Mouse (Mus musculus) heart, adult 18-20 months (tissue): ENCODE measurements at regions not wholly inside any gene's neighbourhood (a gene's known extent, or its start where the extent isn't known, plus 50 kb on each side); places are given as distances from the start of the nearest gene placed in this dataset.

ENCODE experiments used
- DNase-seq, 2 experiments: peaks; one replicate each; pipeline ENCODE4 v3.0.0; 2021 to 2022; ENCODE audit warnings: mixed read lengths in 1 of 2

GRCm38 (mm10) chr3:57228400-57228799 lies 73.4 kb downstream of the Tm4sf1 start:
- DNase-seq: no peak

- no peak for DNase-seq
These were observed 78.0 kb downstream of the Tm4sf1 start for GRCm38 (mm10) chr3:57223773-57224172.

- DNase-seq: peak in 1 of 2 experiments; percentile 5
These were observed 79.4 kb downstream of the Tm4sf1 start for GRCm38 (mm10) chr3:57222318-57222914.

GRCm38 (mm10) chr3:57218431-57218830 lies 83.4 kb downstream of the Tm4sf1 start:
- DNase-seq: no peak

- peak; percentile 10 to 56 for DNase-seq
These were observed 97.6 kb downstream of the Tm4sf1 start for GRCm38 (mm10) chr3:57204066-57204723.

- no peak for DNase-seq
These were observed 98.4 kb downstream of the Tm4sf1 start for GRCm38 (mm10) chr3:57203418-57203817.

DNA sequence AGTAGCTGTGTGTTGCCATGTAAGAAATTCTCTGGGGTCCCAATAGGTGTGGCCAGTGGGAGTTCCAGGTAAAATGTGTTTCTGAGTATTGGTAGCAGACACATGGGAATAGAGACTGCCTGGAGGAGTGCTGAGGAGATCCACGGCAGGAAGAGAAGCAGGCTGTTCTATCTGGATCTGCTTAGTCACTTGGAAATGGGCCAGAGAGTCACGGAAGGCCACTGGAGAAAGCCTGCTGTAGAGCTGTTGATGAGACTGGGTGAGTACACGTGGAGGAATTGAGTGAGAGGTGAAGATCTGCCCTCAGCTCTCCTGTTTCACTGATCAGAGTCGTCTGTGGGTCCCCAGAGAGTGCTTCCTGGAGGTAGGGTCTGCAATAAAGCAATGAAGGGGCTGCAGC lies 120.2 kb downstream of the Tm4sf1 start:
- DNase-seq: peak; percentile 11 to 17

GRCm38 (mm10) chr3:57153177-57153948 lies 148.4 kb downstream of the Tm4sf1 start:
- DNase-seq: no peak

DNA sequence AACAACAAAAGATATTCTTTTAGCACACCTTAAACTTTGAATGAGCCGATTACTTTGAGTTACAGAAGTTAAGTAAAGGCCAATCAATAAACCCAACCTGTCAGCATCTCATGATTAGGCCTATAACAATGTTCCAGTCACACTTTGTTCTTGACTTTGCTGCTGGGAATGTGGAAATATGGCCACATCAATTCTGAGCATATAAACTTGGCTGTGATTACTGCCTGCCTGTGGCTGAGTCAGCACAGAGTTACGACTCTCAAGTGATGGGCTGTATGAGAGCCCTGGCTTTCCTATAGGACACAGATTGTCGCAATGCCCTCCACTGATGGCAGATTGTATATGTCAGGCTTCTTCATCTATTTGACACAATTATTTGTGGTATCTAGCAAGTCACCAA lies 152.6 kb downstream of the Tm4sf1 start:
- no peak for DNase-seq

GRCm38 (mm10) chr3:57136847-57137246 lies 164.9 kb downstream of the Tm4sf1 start:
- peak; percentile 6 to 9 for DNase-seq

GRCm38 (mm10) chr3:57128606-57129005 lies 173.2 kb downstream of the Tm4sf1 start:
- DNase-seq: no peak

- no peak for DNase-seq
These were observed 175.8 kb downstream of the Tm4sf1 start for GRCm38 (mm10) chr3:57125792-57126485.

GRCm38 (mm10) chr3:57118016-57118415 lies 183.8 kb downstream of the Tm4sf1 start:
- DNase-seq: no peak

GRCm38 (mm10) chr3:57102254-57102653 lies 199.5 kb downstream of the Tm4sf1 start:
- no peak for DNase-seq

DNA sequence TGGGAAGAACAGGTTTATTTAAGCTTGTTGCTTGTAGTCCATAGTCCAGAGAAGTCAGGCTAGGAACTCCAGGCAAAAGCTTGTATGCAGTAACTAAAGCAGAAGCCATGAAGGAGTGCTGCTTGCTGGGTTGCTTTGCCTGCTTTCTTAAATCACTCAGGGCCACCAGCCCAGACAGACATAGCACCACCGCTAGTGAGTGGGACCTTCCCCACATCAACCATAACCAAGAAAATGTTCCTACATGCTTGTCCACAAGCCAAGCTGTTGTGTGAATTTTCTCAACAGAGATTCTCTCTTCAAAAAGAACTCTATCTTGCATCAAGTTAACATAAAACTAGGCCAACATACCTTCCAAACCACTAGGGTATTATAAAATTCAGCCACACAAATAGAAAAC lies 201.3 kb downstream of the Tm4sf1 start:
- no peak for DNase-seq

- DNase-seq: no peak
These were observed 206.9 kb downstream of the Tm4sf1 start for GRCm38 (mm10) chr3:57094936-57095335.

GRCm38 (mm10) chr3:57093201-57093940 lies 208.4 kb downstream of the Tm4sf1 start:
- no peak for DNase-seq

DNA sequence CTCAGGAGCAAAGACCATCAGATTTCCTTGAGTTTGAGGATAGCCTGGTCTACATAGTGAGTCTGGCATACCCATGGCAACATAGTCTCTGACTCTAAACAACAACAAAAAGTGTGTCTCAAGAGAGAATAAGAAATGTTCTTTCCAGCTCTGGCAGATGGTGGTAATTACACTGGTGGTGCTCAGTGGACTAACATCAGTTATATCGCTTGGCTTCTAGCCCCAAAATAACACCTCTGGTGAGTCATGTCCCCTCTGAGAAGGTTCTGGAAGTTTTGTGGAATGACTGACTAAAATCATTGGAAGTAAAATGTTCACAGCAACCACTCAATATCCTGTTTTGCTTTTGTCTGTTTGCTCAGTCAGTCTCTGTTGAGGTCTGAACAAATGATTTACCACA lies 227.3 kb downstream of the Tm4sf1 start:
- no peak for DNase-seq

DNA sequence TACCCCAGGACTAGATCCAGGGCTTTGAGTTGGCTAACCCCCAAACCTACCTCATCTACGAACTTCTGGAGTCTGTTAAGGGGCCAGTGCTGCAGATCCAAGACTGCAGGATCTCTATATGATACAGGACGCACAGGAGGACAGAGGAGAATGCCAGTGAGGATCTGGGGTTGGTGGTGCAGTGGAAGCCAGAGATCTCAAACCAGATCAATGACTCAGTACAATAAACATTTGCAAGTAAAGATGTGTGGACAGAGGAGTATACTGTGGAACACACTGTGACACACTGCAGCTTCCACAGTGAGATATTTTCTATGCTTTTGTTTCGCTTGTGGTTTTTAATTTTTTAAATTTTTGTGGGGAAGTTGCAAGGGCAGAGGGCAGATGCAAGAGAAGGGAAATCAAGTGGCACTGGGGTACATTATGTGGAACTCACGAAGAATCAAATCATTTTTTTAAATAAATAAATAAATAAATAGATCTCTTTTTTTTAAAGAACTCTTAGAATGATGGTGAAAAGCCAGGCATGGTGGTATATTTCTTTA lies 227.8 kb downstream of the Tm4sf1 start:
- no peak for DNase-seq

DNA sequence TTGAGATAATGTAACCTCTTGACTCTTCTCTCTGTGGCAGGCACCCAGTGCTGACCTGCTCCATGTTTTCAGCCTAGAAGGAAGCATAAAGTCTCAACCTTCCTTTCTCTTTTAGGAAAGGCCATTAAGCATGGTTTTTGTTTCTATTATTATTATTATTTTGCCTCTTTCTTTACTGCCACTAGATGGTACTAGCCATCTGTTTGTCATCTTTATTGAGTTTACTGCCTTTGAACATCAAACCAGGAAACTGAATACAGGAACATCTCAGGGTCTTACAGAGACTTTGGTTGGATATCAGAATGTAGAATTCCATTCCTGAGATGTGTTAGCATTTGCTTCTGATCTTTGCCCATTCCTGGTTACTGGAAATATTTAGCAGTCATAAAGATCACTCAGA lies 268.8 kb downstream of the Tm4sf1 start:
- no peak for DNase-seq

- no peak for DNase-seq
These were observed 283.6 kb downstream of the Tm4sf1 start for GRCm38 (mm10) chr3:57018171-57018570.

- DNase-seq: no peak
These were observed 320.5 kb downstream of the Tm4sf1 start for GRCm38 (mm10) chr3:56981305-56981660.
